Mouse (Mus musculus) midbrain, embryonic 15.5 days (tissue): ENCODE data around the gene Haghl. TPM values are rescaled to one million over a fixed set of nuclear protein-coding genes. Genes with fewer than 3 reads are reported as not detected.

Source experiments
- ATAC-seq: fragments of 200-750 bp; cut with Nextera tagmentation; replicated peaks from 2 replicates; pipeline ENCODE4 v1.8.0; 2017; ENCODE audit warnings: moderate TSS enrichment
- H3K27ac ChIP-seq: fragments of 300-500 bp; sonication (generic); 2 replicates; pipeline ENCODE4 v1.5.1; 2015; ENCODE audit warnings: mild to moderate bottlenecking, inconsistent platforms
- H3K27me3 ChIP-seq: fragments of 300-500 bp; sonication (generic); replicated peaks from 2 replicates; pipeline ENCODE4 v1.6.1; 2015; ENCODE audit warnings: inconsistent platforms
- H3K36me3 ChIP-seq: fragments of 300-500 bp; sonication (generic); replicated peaks from 2 replicates; pipeline ENCODE4 v1.6.1; 2015; ENCODE audit warnings: inconsistent platforms
- H3K4me1 ChIP-seq: fragments of 300-500 bp; sonication (generic); 2 replicates; pipeline ENCODE4 v1.6.1; 2015; ENCODE audit warnings: inconsistent platforms
- H3K4me2 ChIP-seq: fragments of 300-500 bp; sonication (generic); 2 replicates; pipeline ENCODE4 v1.6.1; 2015; ENCODE audit warnings: inconsistent platforms, mild to moderate bottlenecking, moderate library complexity
- H3K4me3 ChIP-seq: fragments of 300-500 bp; sonication (generic); 2 replicates; pipeline ENCODE4 v1.5.1; 2015; ENCODE audit warnings: mild to moderate bottlenecking, inconsistent platforms
- H3K9ac ChIP-seq: fragments of 300-500 bp; sonication (generic); 2 replicates; pipeline ENCODE4 v1.6.1; 2015; ENCODE audit warnings: mild to moderate bottlenecking, inconsistent platforms
- H3K9me3 ChIP-seq: fragments of 300-500 bp; sonication (generic); 2 replicates; pipeline ENCODE4 v1.6.1; 2016; ENCODE audit warnings: inconsistent platforms
- WGBS: fragments of 180-500 bp; shearing (Covaris S2); methylation state at CpG from one replicate; pipeline ENCODE4 v1.1.7; 2015; ENCODE audit warnings: mixed read lengths; 5-methylcytosine and 5-hydroxymethylcytosine counted together
- polyA plus RNA-seq: library from polyadenylated mRNA; unstranded; fragments of >200 nt; fragmentation: Nextera tagmentation; extraction: Ambion mirVana; gene quantifications from 2 replicates; pipeline ENCODE4 v1.2.1, GENCODE M21; 2015

Haghl gene
- polyA plus RNA-seq, 1 experiment from 2014 or later: 160 TPM

GRCm38 (mm10) chr17:25794197-25794596 is 8.7 kb upstream of the Haghl start:
- WGBS: 14% methylated on average over 13 of the region's 13 CpGs
- 0 out of 2 replicates have a peak, but pooled peaks cover 3% of the 10 kb centered on the region for H3K36me3 ChIP-seq
- no peak overlapping the region for H3K27ac ChIP-seq
- H3K4me2 ChIP-seq: peak overlapping the region; percentile 2; the same call in 1 of the 2 replicates
- H3K4me1 ChIP-seq: peaks cover 55% of the 10 kb centered on the region
- H3K9ac ChIP-seq: no peak overlapping the region
- ATAC-seq: no peak
- no peak overlapping the region for H3K4me3 ChIP-seq
- H3K27me3 ChIP-seq: no peaks in the 10 kb centered on the region; the same call in 1 of the 2 replicates
- H3K9me3 ChIP-seq: no peaks in the 10 kb centered on the region

- H3K9ac ChIP-seq: peak within 1 kb of the TSS; percentile 83
- peaks cover 55% of the 10 kb centered on the region for H3K4me1 ChIP-seq
- no peaks in the 10 kb centered on the region; the same call in 1 of the 2 replicates for H3K27me3 ChIP-seq
- H3K4me2 ChIP-seq: peak within 1 kb of the TSS; percentile 95
- H3K36me3 ChIP-seq: peaks cover 10% of the 10 kb centered on the region; the same call in 1 of the 2 replicates
- peak within 1 kb of the TSS; percentile 61 for H3K4me3 ChIP-seq
- 0% methylated on average over 14 of the region's 14 CpGs for WGBS
- peak; percentile 50 for ATAC-seq
- H3K27ac ChIP-seq: peak within 1 kb of the TSS; percentile 95
- H3K9me3 ChIP-seq: no peaks in the 10 kb centered on the region
Measured at GRCm38 (mm10) chr17:25792615-25793014, 7.1 kb upstream of the Haghl start, which contains the start of gene Fam173a. TSS of gene Fam173a (minus strand) at chr17:25792901.

GRCm38 (mm10) chr17:25791843-25792527 is 6.5 kb upstream of the Haghl start:
- peak overlapping the region; percentile 61 for H3K4me3 ChIP-seq
- peak overlapping the region; percentile 95 for H3K27ac ChIP-seq
- H3K4me2 ChIP-seq: peak overlapping the region; percentile 95
- H3K27me3 ChIP-seq: no peaks in the 10 kb centered on the region; the same call in 1 of the 2 replicates
- peak; percentile 75 for ATAC-seq
- peaks cover 11% of the 10 kb centered on the region; the same call in 1 of the 2 replicates for H3K36me3 ChIP-seq
- peak overlapping the region; percentile 83 for H3K9ac ChIP-seq
- WGBS: under 1% methylated on average over 45 of the region's 45 CpGs
- no peaks in the 10 kb centered on the region for H3K9me3 ChIP-seq
- H3K4me1 ChIP-seq: peaks cover 50% of the 10 kb centered on the region

- Histone ChIP-seq H3K9ac (peak overlapping the region; percentile 83), H3K36me3 (peaks cover 11% of the 10 kb centered on the region; the same call in 1 of the 2 replicates), H3K27ac (peak overlapping the region; percentile 95), H3K4me3 (peak overlapping the region; percentile 61), H3K4me1 (peaks cover 44% of the 10 kb centered on the region), H3K27me3 (no peaks in the 10 kb centered on the region; the same call in 1 of the 2 replicates), H3K4me2 (peak overlapping the region; percentile 95), H3K9me3 (no peaks in the 10 kb centered on the region)
- ATAC-seq: no peak; the same call in 1 of the 2 replicates
- WGBS: 28% methylated on average over 19 of the region's 19 CpGs
Measured at GRCm38 (mm10) chr17:25791320-25791842, 5.9 kb upstream of the Haghl start.

GRCm38 (mm10) chr17:25786781-25787504 is 1.5 kb upstream of the Haghl start:
- H3K9me3 ChIP-seq: no peaks in the 10 kb centered on the region
- H3K27ac ChIP-seq: no peak overlapping the region
- no peaks in the 10 kb centered on the region for H3K27me3 ChIP-seq
- peaks cover 24% of the 10 kb centered on the region; the same call in 1 of the 2 replicates for H3K36me3 ChIP-seq
- no peak overlapping the region for H3K4me3 ChIP-seq
- H3K4me2 ChIP-seq: no peak overlapping the region
- no peak for ATAC-seq
- peaks cover 37% of the 10 kb centered on the region for H3K4me1 ChIP-seq
- WGBS: 93% methylated on average over 9 of the region's 9 CpGs
- no peak overlapping the region for H3K9ac ChIP-seq

- H3K36me3 ChIP-seq: peaks cover 25% of the 10 kb centered on the region; the same call in 1 of the 2 replicates
- peak within 1 kb of the TSS; percentile 83 for H3K4me2 ChIP-seq
- H3K27ac ChIP-seq: peak within 1 kb of the TSS; percentile 89
- peaks cover 33% of the 10 kb centered on the region for H3K4me1 ChIP-seq
- ATAC-seq: no peak
- H3K27me3 ChIP-seq: no peaks in the 10 kb centered on the region
- H3K9ac ChIP-seq: peak within 1 kb of the TSS; percentile 71
- 90% methylated on average over 3 of the region's 3 CpGs for WGBS
- peak within 1 kb of the TSS; percentile 74 for H3K4me3 ChIP-seq
- no peaks in the 10 kb centered on the region for H3K9me3 ChIP-seq
Measured at GRCm38 (mm10) chr17:25786280-25786679, 807 bp upstream of the Haghl start, which contains the start of gene Ccdc78. TSS of gene Ccdc78 (plus strand) at chr17:25786580.

GRCm38 (mm10) chr17:25783861-25784574 is 1.5 kb downstream of the Haghl start:
- peaks cover 20% of the 10 kb centered on the region; the same call in 1 of the 2 replicates for H3K36me3 ChIP-seq
- WGBS: 80% methylated on average over 15 of the region's 15 CpGs
- no peak overlapping the region for H3K27ac ChIP-seq
- no peaks in the 10 kb centered on the region for H3K9me3 ChIP-seq
- H3K4me3 ChIP-seq: peak overlapping the region; percentile 74
- H3K27me3 ChIP-seq: no peaks in the 10 kb centered on the region
- 0 out of 2 replicates have a peak, but pooled peaks have one; percentile 6 for ATAC-seq
- H3K4me2 ChIP-seq: peak overlapping the region; percentile 83
- peaks cover 24% of the 10 kb centered on the region for H3K4me1 ChIP-seq
- H3K9ac ChIP-seq: peak overlapping the region; percentile 71

GRCm38 (mm10) chr17:25783086-25783485 is 2.4 kb downstream of the Haghl start:
- Histone ChIP-seq H3K4me2 (no peak overlapping the region), H3K9ac (no peak overlapping the region), H3K27ac (no peak overlapping the region), H3K4me3 (no peak overlapping the region), H3K36me3 (peaks cover 19% of the 10 kb centered on the region; the same call in 1 of the 2 replicates), H3K9me3 (no peaks in the 10 kb centered on the region), H3K27me3 (no peaks in the 10 kb centered on the region), H3K4me1 (peaks cover 24% of the 10 kb centered on the region)
- no peak for ATAC-seq
- 78% methylated on average over 7 of the region's 7 CpGs for WGBS

GRCm38 (mm10) chr17:25781339-25781738 is 4.1 kb downstream of the Haghl start:
- WGBS: 83% methylated on average over 6 of the region's 6 CpGs
- no peak for ATAC-seq
- no peak overlapping the region for H3K27ac ChIP-seq
- H3K9ac ChIP-seq: no peak overlapping the region
- H3K4me3 ChIP-seq: no peak overlapping the region
- H3K27me3 ChIP-seq: no peaks in the 10 kb centered on the region
- peaks cover 24% of the 10 kb centered on the region for H3K4me1 ChIP-seq
- no peaks in the 10 kb centered on the region for H3K9me3 ChIP-seq
- peaks cover 14% of the 10 kb centered on the region; the same call in 1 of the 2 replicates for H3K36me3 ChIP-seq
- H3K4me2 ChIP-seq: no peak overlapping the region

- 92% methylated on average over 5 of the region's 5 CpGs for WGBS
- H3K9ac ChIP-seq: no peak overlapping the region
- H3K4me1 ChIP-seq: peaks cover 12% of the 10 kb centered on the region
- ATAC-seq: no peak
- H3K27me3 ChIP-seq: no peaks in the 10 kb centered on the region
- no peak overlapping the region for H3K27ac ChIP-seq
- no peak overlapping the region for H3K4me3 ChIP-seq
- H3K4me2 ChIP-seq: no peak overlapping the region
- H3K9me3 ChIP-seq: no peaks in the 10 kb centered on the region
- H3K36me3 ChIP-seq: peaks cover 11% of the 10 kb centered on the region; the same call in 1 of the 2 replicates
Measured at GRCm38 (mm10) chr17:25777948-25778347, 7.5 kb downstream of the Haghl start.

GRCm38 (mm10) chr17:25775318-25776062 is 10.0 kb downstream of the Haghl start:
- Histone ChIP-seq H3K9me3 (no peaks in the 10 kb centered on the region), H3K4me3 (no peak overlapping the region), H3K9ac (no peak overlapping the region), H3K4me1 (peaks cover 12% of the 10 kb centered on the region), H3K4me2 (no peak overlapping the region), H3K27ac (no peak overlapping the region), H3K27me3 (no peaks in the 10 kb centered on the region), H3K36me3 (no peaks in the 10 kb centered on the region)
- WGBS: 81% methylated on average over 10 of the region's 10 CpGs
- no peak for ATAC-seq
